In the genomic region with DNA sequence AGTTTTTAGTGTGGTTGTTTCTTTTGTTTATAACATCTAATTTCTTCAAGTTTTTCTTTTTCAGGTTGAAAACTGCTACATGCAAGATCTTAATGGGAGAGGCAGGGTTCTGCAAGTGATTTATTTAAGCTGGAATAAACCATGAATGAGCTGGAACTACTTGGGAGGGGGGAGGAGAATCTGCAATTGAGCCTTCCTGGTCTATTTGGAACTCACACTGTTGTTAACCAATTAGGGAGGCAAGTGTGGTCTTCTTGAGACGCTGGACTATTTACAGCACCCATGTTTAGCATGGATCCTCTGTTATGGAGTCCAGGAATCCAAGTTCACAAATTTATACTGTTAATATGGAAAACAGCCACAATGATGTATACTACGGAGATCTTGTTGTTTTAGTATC, we compare ENCODE assay signal across 11 mouse cellular contexts. TPM values are rescaled to one million over a fixed set of nuclear protein-coding genes. Genes with fewer than 3 reads are reported as not detected.
DNase-seq lines count a peak whose midpoint lies in the region; ATAC-seq lines count a peak whose summit lies in the region.
"Had no signal": no experiment of that assay in that cellular context is flagged by ENCODE, and none has a peak within 500 bp of the region (broad histone marks: within the 10 kb centered on the region; RNA-seq: fewer than 3 reads in every experiment).

No protein-coding gene starts in this region.

- no peak for DNase-seq in kidney, adult 18-20 months
- DNase-seq in B cell, adult 2 months: no peak
- DNase-seq in adrenal gland, adult 2 months: no peak
- no peak for DNase-seq in cerebellum, adult 9-11 months
- DNase-seq: adrenal gland, postnatal 25 days; cerebellum, postnatal 14 days; spleen, adult 18-20 months had no signal

- H3K9ac ChIP-seq in kidney, embryonic 16.5 days (replicated peaks; ENCODE audit: low read length): peak overlapping the region; percentile 91
- H3K9ac ChIP-seq in forebrain, embryonic 12.5 days: no peak overlapping the region
- no peak overlapping the region for H3K9ac ChIP-seq in intestine, embryonic 16.5 days (ENCODE audit: low read depth, low read length)
- H3K9ac ChIP-seq in neural tube, embryonic 13.5 days: peak overlapping the region; percentile 94

- H3K27me3 ChIP-seq in kidney, embryonic 16.5 days (ENCODE audit: insufficient read depth, low read length): peaks cover 9% of the 10 kb centered on the region
- peaks cover 49% of the 10 kb centered on the region for H3K27me3 ChIP-seq in forebrain, embryonic 12.5 days
- H3K27me3 ChIP-seq in intestine, embryonic 16.5 days (replicated peaks; ENCODE audit: control insufficient read depth, insufficient read depth, low read length): no peaks in the 10 kb centered on the region
- H3K27me3 ChIP-seq in neural tube, embryonic 13.5 days: peaks cover 25% of the 10 kb centered on the region

- WGBS in kidney, embryonic 16.5 days: 45% methylated on average over 2 of the region's 2 CpGs
- WGBS in forebrain, embryonic 12.5 days: 31% methylated on average over 2 of the region's 2 CpGs
- WGBS in intestine, embryonic 16.5 days: 54% methylated on average over 2 of the region's 2 CpGs
- WGBS in neural tube, embryonic 13.5 days: 43% methylated on average over 2 of the region's 2 CpGs

- no peak for ATAC-seq in kidney, embryonic 16.5 days (ENCODE audit: low FRiP score, low TSS enrichment)
- no peak for ATAC-seq in forebrain, embryonic 12.5 days (ENCODE audit: low FRiP score)
- ATAC-seq in intestine, embryonic 16.5 days: no peak
- ATAC-seq in neural tube, embryonic 13.5 days (ENCODE audit: low read depth): no peak

- H3K4me1 ChIP-seq in kidney, embryonic 16.5 days (ENCODE audit: insufficient read depth, low read length): peaks cover 47% of the 10 kb centered on the region
- H3K4me1 ChIP-seq in forebrain, embryonic 12.5 days: peaks cover 50% of the 10 kb centered on the region
- H3K4me1 ChIP-seq in intestine, embryonic 16.5 days (ENCODE audit: control insufficient read depth, insufficient read depth, low read length): peaks cover 35% of the 10 kb centered on the region
- peaks cover 71% of the 10 kb centered on the region for H3K4me1 ChIP-seq in neural tube, embryonic 13.5 days (replicated peaks)

- H3K4me2 ChIP-seq in kidney, embryonic 16.5 days (replicated peaks; ENCODE audit: low read depth, low read length): peak overlapping the region; percentile 93
- peak overlapping the region; percentile 94 for H3K4me2 ChIP-seq in forebrain, embryonic 12.5 days
- peak overlapping the region; percentile 95 for H3K4me2 ChIP-seq in intestine, embryonic 16.5 days (ENCODE audit: low read depth, low read length)
- H3K4me2 ChIP-seq in neural tube, embryonic 13.5 days: peak overlapping the region; percentile 77

- peaks cover 8% of the 10 kb centered on the region for H3K36me3 ChIP-seq in kidney, embryonic 16.5 days (ENCODE audit: insufficient read depth, low read length)
- peaks cover 10% of the 10 kb centered on the region for H3K36me3 ChIP-seq in forebrain, embryonic 12.5 days (replicated peaks)
- no peaks in the 10 kb centered on the region for H3K36me3 ChIP-seq in intestine, embryonic 16.5 days (ENCODE audit: control insufficient read depth, insufficient read depth, low read length)
- H3K36me3 ChIP-seq in neural tube, embryonic 13.5 days: peaks cover 17% of the 10 kb centered on the region

- no peaks in the 10 kb centered on the region for H3K9me3 ChIP-seq in kidney, embryonic 16.5 days (ENCODE audit: low read length)
- no peaks in the 10 kb centered on the region for H3K9me3 ChIP-seq in forebrain, embryonic 12.5 days
- H3K9me3 ChIP-seq in intestine, embryonic 16.5 days (ENCODE audit: control insufficient read depth, low read length): no peaks in the 10 kb centered on the region
- H3K9me3 ChIP-seq in neural tube, embryonic 13.5 days: no peaks in the 10 kb centered on the region

- H3K27ac ChIP-seq in kidney, embryonic 16.5 days (ENCODE audit: low read length): peak overlapping the region; percentile 93
- H3K27ac ChIP-seq in forebrain, embryonic 12.5 days: no peak overlapping the region
- H3K27ac ChIP-seq in intestine, embryonic 16.5 days (ENCODE audit: low read length): no peak overlapping the region
- peak overlapping the region; percentile 98; the same call in 1 of the 2 replicates for H3K27ac ChIP-seq in neural tube, embryonic 13.5 days (replicated peaks)

- peak overlapping the region; percentile 80 for H3K4me3 ChIP-seq in kidney, embryonic 16.5 days (ENCODE audit: low read length)
- peak overlapping the region; percentile 66 for H3K4me3 ChIP-seq in forebrain, embryonic 12.5 days (replicated peaks)
- H3K4me3 ChIP-seq in intestine, embryonic 16.5 days (ENCODE audit: low read length): peak overlapping the region; percentile 79
- peak overlapping the region; percentile 83 for H3K4me3 ChIP-seq in neural tube, embryonic 13.5 days

RNA-seq across cellular contexts. Expression of a gene that starts 2.1 kb away (rescaled TPM):
- 10.0 and 20.0 TPM in 2 replicates for polyA plus RNA-seq in kidney, embryonic 16.5 days (2015; fragmentation: Nextera tagmentation; extraction: Ambion mirVana)
- 24.5 and 25.8 TPM in 2 replicates for polyA plus RNA-seq in forebrain, embryonic 12.5 days (2016; fragmentation: Nextera tagmentation; extraction: Ambion mirVana)
- polyA plus RNA-seq in intestine, embryonic 16.5 days (2015; fragmentation: Nextera tagmentation; extraction: Ambion mirVana): 2.4 and 3.0 TPM in 2 replicates
- 27.8 and 30.3 TPM in 2 replicates for polyA plus RNA-seq in neural tube, embryonic 13.5 days (2015; fragmentation: Nextera tagmentation; extraction: Ambion mirVana)
- total RNA-seq in adrenal gland, adult 2 months (2021): 1 to 10 TPM; 4.4 to 7.9 TPM
- 4.1 and 5.2 TPM in 2 replicates for polyA plus RNA-seq in adrenal gland, adult 2 months (2012; rRNA removed)

Comparison
In these comparisons a context has a peak if more than half of its experiments do, and no peak if none do; other contexts are left out.
1. H3K27ac ChIP-seq: peak in kidney, embryonic 16.5 days (single experiment) and neural tube, embryonic 13.5 days (single experiment); none in forebrain, embryonic 12.5 days (single experiment) and intestine, embryonic 16.5 days (single experiment).
2. H3K9ac ChIP-seq: peak in kidney, embryonic 16.5 days (single experiment) and neural tube, embryonic 13.5 days (single experiment); none in forebrain, embryonic 12.5 days (single experiment) and intestine, embryonic 16.5 days (single experiment).
3. Peak in every context shown above with its lines, with median percentiles within 50 percentile points of each other: H3K4me2 ChIP-seq and H3K4me3 ChIP-seq.